Mouse (Mus musculus): Measurements from ENCODE around the gene Zfp592. TPM values are rescaled to one million over a fixed set of nuclear protein-coding genes. Genes with fewer than 3 reads are reported as not detected.

The Zfp592 gene
- total RNA-seq, 1 experiment = 8.2 TPM

GRCm38 (mm10) chr7:80995266-80996146 is 2.0 kb downstream of the Zfp592 start:
- Histone ChIP-seq H3K9me3 (ENCODE audit: control insufficient read depth, insufficient read depth, low read depth, low read length) (no peaks in the 10 kb centered on the region), H3K36me3 (ENCODE audit: control insufficient read depth, insufficient read depth, low read length, poor library complexity, severe bottlenecking) (no peaks in the 10 kb centered on the region), H3K4me1 (ENCODE audit: control insufficient read depth in 2 of 2, insufficient read depth in 2 of 2, low read length in 2 of 2, poor library complexity in 1 of 2) (peaks cover 0 to 3% of the 10 kb centered on the region in 2 experiments; a peak in 2 of 4 replicates), H3K4me3 (ENCODE audit: insufficient read depth in 1 of 2, low read depth in 1 of 2, low read length in 2 of 2, poor library complexity in 1 of 2, severe bottlenecking in 1 of 2) (no peak overlapping the region), H3K9ac (ENCODE audit: insufficient read depth, low read depth, low read length, poor library complexity, severe bottlenecking) (no peak overlapping the region), H3K27ac (ENCODE audit: insufficient read depth, low read depth, low read length, poor library complexity, severe bottlenecking) (no peak overlapping the region)
- in situ Hi-C loops (cut with MboI; ENCODE audit: low sequenced_read_pairs in 2 of 2, unreplicated experiment in 2 of 2) = no loop called here
- no peak for TF ChIP-seq MAFK (IDR thresholded peaks at IDR 0.05; ENCODE audit: insufficient read depth, low read depth, low read length)
- no peak for TF ChIP-seq ZC3H11A (IDR thresholded peaks at IDR 0.05; ENCODE audit: borderline replicate concordance, low read depth, low read length)
- no peak for TF ChIP-seq HCFC1 (IDR thresholded peaks at IDR 0.05; ENCODE audit: borderline replicate concordance, insufficient read depth, low read length)
- no peak for TF ChIP-seq CHD2 (IDR thresholded peaks at IDR 0.05; ENCODE audit: low read depth, low read length)
- no peak for TF ChIP-seq ZNF384 (IDR thresholded peaks at IDR 0.05; ENCODE audit: low read depth, low read length)
- no peak for DNase-seq (ENCODE audit: low read depth, low spot score)

- no peak for DNase-seq (ENCODE audit: low read depth, low spot score)
- TF ChIP-seq CHD2 (IDR thresholded peaks at IDR 0.05; ENCODE audit: low read depth, low read length) (no peak), MAFK (IDR thresholded peaks at IDR 0.05; ENCODE audit: insufficient read depth, low read depth, low read length) (no peak), HCFC1 (IDR thresholded peaks at IDR 0.05; ENCODE audit: borderline replicate concordance, insufficient read depth, low read length) (no peak), ZNF384 (IDR thresholded peaks at IDR 0.05; ENCODE audit: low read depth, low read length) (no peak), ZC3H11A (IDR thresholded peaks at IDR 0.05; ENCODE audit: borderline replicate concordance, low read depth, low read length) (no peak)
- peaks cover 0 to 3% of the 10 kb centered on the region in 2 experiments; a peak in 2 of 4 replicates for H3K4me1 ChIP-seq (ENCODE audit: control insufficient read depth in 2 of 2, insufficient read depth in 2 of 2, low read length in 2 of 2, poor library complexity in 1 of 2)
- in situ Hi-C loops (cut with MboI; ENCODE audit: low sequenced_read_pairs in 2 of 2, unreplicated experiment in 2 of 2) = no loop called here
- no peaks in the 10 kb centered on the region for H3K36me3 ChIP-seq (ENCODE audit: control insufficient read depth, insufficient read depth, low read length, poor library complexity, severe bottlenecking)
- H3K27ac ChIP-seq (ENCODE audit: insufficient read depth, low read depth, low read length, poor library complexity, severe bottlenecking) = no peak overlapping the region
- no peak overlapping the region for H3K4me3 ChIP-seq (ENCODE audit: insufficient read depth in 1 of 2, low read depth in 1 of 2, low read length in 2 of 2, poor library complexity in 1 of 2, severe bottlenecking in 1 of 2)
- no peaks in the 10 kb centered on the region for H3K9me3 ChIP-seq (ENCODE audit: control insufficient read depth, insufficient read depth, low read depth, low read length)
- no peak overlapping the region for H3K9ac ChIP-seq (ENCODE audit: insufficient read depth, low read depth, low read length, poor library complexity, severe bottlenecking)
Observed at GRCm38 (mm10) chr7:80997776-80998175, 4.3 kb downstream of the Zfp592 start.

GRCm38 (mm10) chr7:80999536-80999935 is 6.1 kb downstream of the Zfp592 start:
- no peak overlapping the region for H3K9ac ChIP-seq (ENCODE audit: insufficient read depth, low read depth, low read length, poor library complexity, severe bottlenecking)
- no peak for DNase-seq (ENCODE audit: low read depth, low spot score)
- no peaks in the 10 kb centered on the region for H3K9me3 ChIP-seq (ENCODE audit: control insufficient read depth, insufficient read depth, low read depth, low read length)
- no peak overlapping the region for H3K27ac ChIP-seq (ENCODE audit: insufficient read depth, low read depth, low read length, poor library complexity, severe bottlenecking)
- no peak overlapping the region for H3K4me3 ChIP-seq (ENCODE audit: insufficient read depth in 1 of 2, low read depth in 1 of 2, low read length in 2 of 2, poor library complexity in 1 of 2, severe bottlenecking in 1 of 2)
- peaks cover 0 to under 1% of the 10 kb centered on the region in 2 experiments; a peak in 2 of 4 replicates for H3K4me1 ChIP-seq (ENCODE audit: control insufficient read depth in 2 of 2, insufficient read depth in 2 of 2, low read length in 2 of 2, poor library complexity in 1 of 2)
- no peaks in the 10 kb centered on the region for H3K36me3 ChIP-seq (ENCODE audit: control insufficient read depth, insufficient read depth, low read length, poor library complexity, severe bottlenecking)
- no peak for TF ChIP-seq HCFC1 (IDR thresholded peaks at IDR 0.05; ENCODE audit: borderline replicate concordance, insufficient read depth, low read length)
- TF ChIP-seq MAFK (IDR thresholded peaks at IDR 0.05; ENCODE audit: insufficient read depth, low read depth, low read length) = no peak
- in situ Hi-C loops (cut with MboI; ENCODE audit: low sequenced_read_pairs in 2 of 2, unreplicated experiment in 2 of 2) = no loop called here

GRCm38 (mm10) chr7:81001844-81002243 is 8.4 kb downstream of the Zfp592 start:
- Histone ChIP-seq H3K4me3 (ENCODE audit: insufficient read depth in 1 of 2, low read depth in 1 of 2, low read length in 2 of 2, poor library complexity in 1 of 2, severe bottlenecking in 1 of 2) (no peak overlapping the region), H3K9ac (ENCODE audit: insufficient read depth, low read depth, low read length, poor library complexity, severe bottlenecking) (no peak overlapping the region), H3K27ac (ENCODE audit: insufficient read depth, low read depth, low read length, poor library complexity, severe bottlenecking) (no peak overlapping the region), H3K36me3 (ENCODE audit: control insufficient read depth, insufficient read depth, low read length, poor library complexity, severe bottlenecking) (no peaks in the 10 kb centered on the region), H3K9me3 (ENCODE audit: control insufficient read depth, insufficient read depth, low read depth, low read length) (no peaks in the 10 kb centered on the region), H3K4me1 (ENCODE audit: control insufficient read depth in 2 of 2, insufficient read depth in 2 of 2, low read length in 2 of 2, poor library complexity in 1 of 2) (no peaks in the 10 kb centered on the region)
- TF ChIP-seq CHD2 (IDR thresholded peaks at IDR 0.05; ENCODE audit: low read depth, low read length) (no peak), ZNF384 (IDR thresholded peaks at IDR 0.05; ENCODE audit: low read depth, low read length) (no peak), MAFK (IDR thresholded peaks at IDR 0.05; ENCODE audit: insufficient read depth, low read depth, low read length) (no peak), HCFC1 (IDR thresholded peaks at IDR 0.05; ENCODE audit: borderline replicate concordance, insufficient read depth, low read length) (no peak), ZC3H11A (IDR thresholded peaks at IDR 0.05; ENCODE audit: borderline replicate concordance, low read depth, low read length) (no peak)
- in situ Hi-C loops (cut with MboI; ENCODE audit: low sequenced_read_pairs in 2 of 2, unreplicated experiment in 2 of 2) = no loop called here
- DNase-seq (ENCODE audit: low read depth, low spot score) = no peak

Data from ES-E14 (cell line).